Comparison of ENCODE assay signal across 8 mouse cellular contexts in the genomic region with DNA sequence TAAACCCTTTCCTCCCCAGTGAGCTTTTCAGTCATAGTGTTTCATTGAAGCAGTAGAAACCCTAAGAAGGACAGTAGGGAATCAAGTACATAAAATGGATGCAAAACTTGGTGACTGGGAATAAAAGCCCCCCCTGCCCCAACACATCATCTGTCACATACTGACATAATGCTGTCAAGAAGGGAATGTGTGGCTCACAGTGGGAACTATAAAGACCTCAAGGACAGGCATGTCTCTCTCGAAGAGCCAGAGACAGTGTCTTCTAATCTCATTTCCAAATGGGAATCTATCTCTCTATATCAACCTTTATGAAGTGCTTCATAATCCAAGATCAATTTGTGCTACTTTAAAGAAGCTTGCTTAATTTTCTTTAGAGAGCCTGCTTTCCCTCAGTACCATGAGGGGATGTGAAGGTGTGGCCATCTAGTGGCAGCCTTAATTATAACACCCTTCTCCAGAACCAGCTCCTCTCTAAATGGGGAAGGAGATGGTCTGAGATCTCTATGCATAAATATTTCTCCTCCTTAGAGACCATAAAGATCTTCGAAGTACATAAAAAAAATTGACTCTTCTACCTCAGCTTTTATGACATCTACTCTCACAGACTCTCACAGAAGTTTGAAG.
DNase-seq lines count a peak whose midpoint lies in the region; ATAC-seq and TF ChIP-seq lines count a peak whose summit lies in the region.

No protein-coding gene starts in this region.

- H3K4me3 ChIP-seq in thymus, adult 2 months (ENCODE audit: control insufficient read depth, insufficient read depth, low read length): no peak overlapping the region
- H3K4me3 ChIP-seq in intestine, embryonic 15.5 days (replicated peaks): no peak overlapping the region
- no peak overlapping the region for H3K4me3 ChIP-seq in myocyte

- WGBS in thymus, adult 2 months: 41% methylated on average over 2 of the region's 2 CpGs
- 37% methylated on average over 2 of the region's 2 CpGs for WGBS in intestine, embryonic 15.5 days

- no peaks in the 10 kb centered on the region for H3K27me3 ChIP-seq in thymus, adult 2 months (ENCODE audit: control insufficient read depth, insufficient read depth, low read length)
- H3K27me3 ChIP-seq in intestine, embryonic 15.5 days (replicated peaks): no peaks in the 10 kb centered on the region
- H3K27me3 ChIP-seq in myocyte (ENCODE audit: control insufficient read depth, insufficient read depth, insufficient read length): no peaks in the 10 kb centered on the region

- no peak overlapping the region for H3K4me2 ChIP-seq in intestine, embryonic 15.5 days (replicated peaks)
- peak overlapping the region; percentile 5 for H3K4me2 ChIP-seq in myocyte (ENCODE audit: low read depth)

- no peaks in the 10 kb centered on the region for H3K9me3 ChIP-seq in intestine, embryonic 15.5 days

- no peak for TF ChIP-seq CTCF in thymus, adult 2 months (IDR thresholded peaks at IDR 0.05; ENCODE audit: borderline replicate concordance, control insufficient read depth, extremely low read depth, insufficient read depth, low read length, poor library complexity)

- H3K27ac ChIP-seq in thymus, adult 2 months (ENCODE audit: control insufficient read depth, insufficient read depth, low read length): no peak overlapping the region
- no peak overlapping the region for H3K27ac ChIP-seq in intestine, embryonic 15.5 days

- no peaks in the 10 kb centered on the region for H3K79me2 ChIP-seq in myocyte (ENCODE audit: control insufficient read depth, insufficient read depth)

- H3K4me1 ChIP-seq in thymus, adult 2 months (replicated peaks; ENCODE audit: control insufficient read depth, insufficient read depth, low read length): no peaks in the 10 kb centered on the region
- H3K4me1 ChIP-seq in intestine, embryonic 15.5 days (replicated peaks): no peaks in the 10 kb centered on the region

- TF ChIP-seq POLR2A in thymus, adult 2 months (IDR thresholded peaks at IDR 0.05; ENCODE audit: control insufficient read depth, extremely low read depth, insufficient read depth, low read length, poor library complexity): no peak
- no peak for TF ChIP-seq POLR2A in myocyte (IDR thresholded peaks at IDR 0.05; ENCODE audit: insufficient read length, low read depth)

- intact Hi-C loops in left cerebral cortex, postnatal 36 days (cut with DNase I): no loop called here

- no peak overlapping the region for H3ac ChIP-seq in myocyte (ENCODE audit: control insufficient read depth, insufficient read length)

- DNase-seq in thymus, adult 2 months: peak; percentile 32
- DNase-seq in thymus, adult 18-20 months: no peak
- DNase-seq in cerebellum, adult 8-10 months: peak; percentile 11
- peak; percentile 9 to 89 for DNase-seq in frontal cortex, adult 2 months (ENCODE audit: extremely low spot score in 1 of 2, low spot score in 1 of 2)
- peak; percentile 25 to 35 for DNase-seq in left cerebral cortex, postnatal 36 days (ENCODE audit: low spot score in 2 of 2)
- DNase-seq in urinary bladder, postnatal 25 days (ENCODE audit: low spot score): peak; percentile 33

- no peaks in the 10 kb centered on the region for H3K36me3 ChIP-seq in thymus, adult 2 months (ENCODE audit: control insufficient read depth, insufficient read depth, low read length)
- no peaks in the 10 kb centered on the region for H3K36me3 ChIP-seq in intestine, embryonic 15.5 days
- H3K36me3 ChIP-seq in myocyte (ENCODE audit: control insufficient read depth, insufficient read depth): no peaks in the 10 kb centered on the region

- 0 out of 2 replicates have a peak, but pooled peaks have one; percentile 66 for ATAC-seq in intestine, embryonic 15.5 days

- no peak overlapping the region for H3K9ac ChIP-seq in intestine, embryonic 15.5 days

TF ChIP-seq in myocyte, 11 proteins besides CTCF, POLR2A, EP300 and RAD21:
- TF ChIP-seq MYOD1 (IDR thresholded peaks at IDR 0.05; ENCODE audit: control insufficient read depth in 1 of 3, insufficient read length in 2 of 3, low read depth in 2 of 3) (no peak), SRF (IDR thresholded peaks at IDR 0.05; ENCODE audit: control insufficient read depth, insufficient read length, low read depth) (no peak), CEBPB (IDR thresholded peaks at IDR 0.05; ENCODE audit: insufficient read depth, poor library complexity, severe bottlenecking) (no peak), TCF12 (IDR thresholded peaks at IDR 0.05; ENCODE audit: insufficient read depth, poor library complexity, severe bottlenecking) (no peak), POLR2AphosphoS2 (IDR thresholded peaks at IDR 0.05; ENCODE audit: insufficient read length, low read depth) (no peak), REST (IDR thresholded peaks at IDR 0.05; ENCODE audit: insufficient read depth, insufficient read length) (no peak), MAX (IDR thresholded peaks at IDR 0.05; ENCODE audit: low read depth) (no peak), E2F4 (IDR thresholded peaks at IDR 0.05; ENCODE audit: insufficient read depth) (no peak), USF1 (IDR thresholded peaks at IDR 0.05; ENCODE audit: low read depth) (no peak), TCF3 (IDR thresholded peaks at IDR 0.05; ENCODE audit: insufficient read length, low read depth) (no peak), MYOG (IDR thresholded peaks at IDR 0.05; ENCODE audit: control insufficient read depth in 1 of 3, insufficient read depth in 1 of 3, insufficient read length in 2 of 3, low read depth in 2 of 3) (no peak)

Comparison
In these comparisons a context has a peak if more than half of its experiments do, and no peak if none do; other contexts are left out.
1. DNase-seq: peak in thymus, adult 2 months (single experiment), cerebellum, adult 8-10 months (single experiment), frontal cortex, adult 2 months (2 of 2), left cerebral cortex, postnatal 36 days (2 of 2) and urinary bladder, postnatal 25 days (single experiment); none in thymus, adult 18-20 months (0 of 2).